In the genomic region with DNA sequence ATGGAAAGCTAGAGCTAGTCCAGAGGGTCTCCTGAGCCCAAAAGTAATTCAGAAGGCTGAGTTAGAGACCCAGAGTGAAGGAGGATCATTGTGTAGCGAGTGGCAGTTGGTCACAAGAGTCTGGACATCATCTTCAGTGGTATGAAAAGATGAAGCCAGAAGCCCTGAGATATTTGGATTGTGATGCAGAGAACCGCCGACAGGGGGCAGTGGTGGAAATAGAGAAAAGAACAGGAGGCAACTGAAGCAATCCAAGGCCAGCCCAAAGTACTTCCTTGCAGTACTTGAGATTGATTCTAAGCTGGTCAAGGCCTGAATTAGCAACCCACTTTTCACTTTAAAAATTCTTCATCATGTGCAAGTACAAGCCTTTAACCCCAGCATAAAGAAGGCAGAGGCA, we compare ENCODE assay signal across 8 mouse cellular contexts.
DNase-seq lines count a peak whose midpoint lies in the region; TF ChIP-seq lines count a peak whose summit lies in the region.
"Had no signal": no experiment of that assay in that cellular context is flagged by ENCODE, and none has a peak within 500 bp of the region (broad histone marks: within the 10 kb centered on the region; RNA-seq: fewer than 3 reads in every experiment).

No protein-coding gene starts in this region.

- H3K27ac ChIP-seq in gastrocnemius, adult 2 months = no peak overlapping the region
- H3K27ac ChIP-seq: embryonic facial prominence, embryonic 13.5 days had no signal

- intact Hi-C loops in gastrocnemius, adult 2 months (cut with DNase I) = no loop called here
- intact Hi-C loops in left cerebral cortex, postnatal 14 days (cut with DNase I) = no loop called here

- peak; percentile 48 to 64 for DNase-seq in left cerebral cortex, adult 18-20 months (ENCODE audit: low spot score in 2 of 2)
- DNase-seq in left cerebral cortex, adult 11 months (ENCODE audit: low spot score) = no peak
- peak; percentile 53 for DNase-seq in NIH3T3 (ENCODE audit: low read depth)
- DNase-seq in c-Kit-positive CD71-positive TER-119-negative erythroid progenitor cells, embryonic 14.5 days (ENCODE audit: low read depth) = peak; percentile 1
- peak; percentile 66 for DNase-seq in gastrocnemius, adult 2 months
- DNase-seq in left cerebral cortex, postnatal 14 days (ENCODE audit: low spot score in 2 of 2) = peak; percentile 45 to 63
- peak; percentile 28 for DNase-seq in skeletal muscle tissue, adult 2 months (ENCODE audit: low read depth, low spot score)

- no peak overlapping the region for H3K4me3 ChIP-seq in gastrocnemius, adult 2 months
- H3K4me3 ChIP-seq: embryonic facial prominence, embryonic 13.5 days had no signal

- TF ChIP-seq CTCF in gastrocnemius, adult 2 months (IDR thresholded peaks at IDR 0.05) = peak; percentile 69
